Mouse (Mus musculus) ES-E14 (cell line): ENCODE data around the gene Pxt1. TPM values are rescaled to one million over a fixed set of nuclear protein-coding genes. Genes with fewer than 3 reads are reported as not detected.

Experiments
- DNase-seq: peaks from one replicate; pipeline ENCODE4 v3.0.0-alpha.2; 2013; ENCODE audit warnings: low read depth, low spot score
- H3K27ac ChIP-seq: 2 replicates; pipeline ENCODE4 v1.5.1; 2012; ENCODE audit warnings: low read depth, mild to moderate bottlenecking, low read length, moderate library complexity, mixed read lengths; ENCODE audit not compliant: poor library complexity, insufficient read depth, severe bottlenecking
- H3K36me3 ChIP-seq: 2 replicates; pipeline ENCODE4 v1.6.1; 2012; ENCODE audit warnings: mild to moderate bottlenecking, low read length, moderate library complexity, mixed read lengths; ENCODE audit not compliant: control insufficient read depth, poor library complexity, insufficient read depth, severe bottlenecking
- H3K4me1 ChIP-seq, 2 experiments: fragments of 150-350 bp in 1 of 2; sonication (generic) in 1 of 2; 2 replicates each; pipeline ENCODE4 v1.6.1; 2012; ENCODE audit warnings: low read length in 2 of 2, mild to moderate bottlenecking in 1 of 2, mixed read lengths in 1 of 2; ENCODE audit not compliant: control insufficient read depth in 2 of 2, insufficient read depth in 2 of 2, poor library complexity in 1 of 2
- H3K4me3 ChIP-seq, 2 experiments: fragments of 150-350 bp in 1 of 2; sonication (generic) in 1 of 2; 2 replicates each; pipeline ENCODE4 v1.5.1; 2012; ENCODE audit warnings: low read length in 2 of 2, low read depth in 1 of 2, mild to moderate bottlenecking in 1 of 2, mixed read lengths in 1 of 2; ENCODE audit not compliant: insufficient read depth in 1 of 2, poor library complexity in 1 of 2, severe bottlenecking in 1 of 2
- H3K9ac ChIP-seq: 2 replicates; pipeline ENCODE4 v1.6.1; 2012; ENCODE audit warnings: low read depth, mild to moderate bottlenecking, low read length, mixed read lengths; ENCODE audit not compliant: poor library complexity, insufficient read depth, severe bottlenecking
- H3K9me3 ChIP-seq: fragments of 150-350 bp; sonication (generic); 2 replicates; pipeline ENCODE4 v1.6.1; 2012; ENCODE audit warnings: low read depth, mild to moderate bottlenecking, low read length; ENCODE audit not compliant: control insufficient read depth, insufficient read depth
- CHD2 ChIP-seq: IDR thresholded peaks from 2 replicates; pipeline ENCODE4 v1.6.1; 2014; ENCODE audit warnings: mild to moderate bottlenecking, low read depth, low read length, inconsistent platforms
- HCFC1 ChIP-seq: IDR thresholded peaks from 2 replicates; pipeline ENCODE4 v1.6.1; 2012; ENCODE audit warnings: low read length, inconsistent platforms, borderline replicate concordance; ENCODE audit not compliant: insufficient read depth
- MAFK ChIP-seq: IDR thresholded peaks from 2 replicates; pipeline ENCODE4 v1.6.1; 2014; ENCODE audit warnings: mild to moderate bottlenecking, low read depth, low read length, inconsistent platforms; ENCODE audit not compliant: insufficient read depth
- ZC3H11A ChIP-seq: IDR thresholded peaks from 2 replicates; pipeline ENCODE4 v1.6.1; 2012; ENCODE audit warnings: low read depth, mild to moderate bottlenecking, inconsistent platforms, low read length, borderline replicate concordance
- ZNF384 ChIP-seq: IDR thresholded peaks from 2 replicates; pipeline ENCODE4 v1.6.1; 2012; ENCODE audit warnings: low read depth, low read length, inconsistent platforms
- in situ Hi-C, 2 experiments: fragments of 600-800 bp; cut with MboI; formaldehyde crosslinking; loops; one replicate each; pipeline ENCODE4 v1.15.1; 2025; ENCODE audit warnings: low sequenced_read_pairs in 2 of 2, inconsistent platforms in 1 of 2; ENCODE audit not compliant: unreplicated experiment in 2 of 2
- total RNA-seq: library from RNA; depleted of rRNA; stranded (reverse); fragments of 300-350 nt; gene quantifications from 2 replicates; pipeline ENCODE4 v1.2.3, GENCODE M21; 2012

The Pxt1 gene
- total RNA-seq, 1 experiment = 0.36 TPM

DNA sequence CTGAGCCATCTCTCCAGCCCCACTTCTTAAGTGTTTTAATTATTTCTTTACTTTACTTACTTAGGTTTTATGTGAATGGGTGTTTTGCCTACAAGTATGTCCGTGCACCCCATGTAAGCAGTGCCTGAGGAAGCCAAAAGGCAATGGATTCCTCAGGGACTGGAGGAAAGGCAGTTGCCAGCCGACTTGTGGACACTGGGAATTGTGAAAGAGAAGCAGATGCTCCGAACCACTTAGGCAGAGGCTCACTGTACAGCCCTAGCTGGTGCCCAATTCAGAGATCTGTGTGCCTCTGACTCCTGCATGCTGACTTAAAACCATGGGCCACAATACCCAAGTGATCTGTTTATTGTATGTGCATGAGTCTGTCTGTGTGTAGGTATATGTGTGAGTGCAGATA is 45.4 kb upstream of the Pxt1 start:
- peaks cover 27% of the 10 kb centered on the region for H3K36me3 ChIP-seq
- no peak overlapping the region for H3K4me3 ChIP-seq
- TF ChIP-seq MAFK = no peak
- no peak for TF ChIP-seq HCFC1
- no peak for TF ChIP-seq ZNF384
- no peak for TF ChIP-seq CHD2
- no peak for TF ChIP-seq ZC3H11A
- no peak overlapping the region for H3K9ac ChIP-seq
- DNase-seq = no peak
- no peak overlapping the region for H3K27ac ChIP-seq
- in situ Hi-C loops = no loop called here
- peaks cover 1 to 4% of the 10 kb centered on the region in 2 experiments; a peak in 2 of 4 replicates for H3K4me1 ChIP-seq
- H3K9me3 ChIP-seq = no peaks in the 10 kb centered on the region

DNA sequence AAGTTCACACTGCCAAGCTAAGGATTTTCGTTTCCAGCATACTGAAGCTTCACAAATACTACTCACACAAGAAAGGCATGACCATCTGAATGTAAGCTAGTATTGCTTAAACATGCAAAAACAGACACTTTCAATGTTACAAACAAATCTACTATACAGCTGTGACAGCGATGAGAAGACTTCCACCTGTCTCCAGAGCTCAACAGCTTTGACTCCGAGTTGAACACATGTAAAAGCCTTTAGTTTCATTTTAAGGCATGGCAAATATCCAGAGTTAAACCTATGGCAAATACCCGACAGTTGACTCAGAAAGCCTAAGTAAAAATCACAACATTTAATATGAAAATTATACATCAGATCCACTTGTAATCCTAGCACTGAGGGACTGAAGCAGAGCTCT is 44.7 kb upstream of the Pxt1 start:
- in situ Hi-C loops = no loop called here
- no peak for DNase-seq
- Histone ChIP-seq H3K9ac (no peak overlapping the region), H3K4me3 (no peak overlapping the region), H3K9me3 (no peaks in the 10 kb centered on the region), H3K36me3 (peaks cover 29% of the 10 kb centered on the region), H3K4me1 (peaks cover 6 to 8% of the 10 kb centered on the region in 2 experiments; a peak in 3 of 4 replicates), H3K27ac (no peak overlapping the region)
- TF ChIP-seq MAFK = no peak

DNA sequence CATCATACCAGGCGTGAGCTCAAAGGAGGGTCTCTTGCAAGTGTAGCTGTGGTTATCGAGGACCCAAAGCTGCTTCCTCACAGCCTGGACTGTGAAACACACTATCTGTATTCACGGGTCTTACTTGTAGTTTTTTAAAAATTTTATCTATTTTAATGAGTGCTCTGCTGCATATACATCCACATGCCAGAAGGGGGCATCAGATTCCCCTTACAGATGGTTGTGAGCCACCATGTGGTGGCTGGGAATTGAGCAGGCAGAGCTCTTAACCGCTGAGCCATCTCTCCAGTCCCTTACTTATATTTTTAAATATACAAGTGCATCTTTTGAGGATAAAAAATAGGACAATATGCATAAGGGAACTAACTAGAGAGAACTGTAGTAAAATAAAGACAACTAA is 44.1 kb upstream of the Pxt1 start:
- Histone ChIP-seq H3K4me1 (peaks cover 9 to 10% of the 10 kb centered on the region in 2 experiments; a peak in 3 of 4 replicates), H3K4me3 (no peak overlapping the region), H3K9me3 (no peaks in the 10 kb centered on the region), H3K27ac (no peak overlapping the region; the same call in 1 of the 2 replicates), H3K9ac (peak overlapping the region; percentile 28; the same call in 1 of the 2 replicates), H3K36me3 (peaks cover 32% of the 10 kb centered on the region)
- DNase-seq = no peak
- in situ Hi-C loops = no loop called here
- TF ChIP-seq CHD2 = no peak
- TF ChIP-seq HCFC1 = no peak
- TF ChIP-seq ZNF384 = peak; percentile 66; the same call in 1 of the 2 replicates
- 0 out of 2 replicates have a peak, but pooled peaks have one; percentile 38 for TF ChIP-seq ZC3H11A
- no peak for TF ChIP-seq MAFK

DNA sequence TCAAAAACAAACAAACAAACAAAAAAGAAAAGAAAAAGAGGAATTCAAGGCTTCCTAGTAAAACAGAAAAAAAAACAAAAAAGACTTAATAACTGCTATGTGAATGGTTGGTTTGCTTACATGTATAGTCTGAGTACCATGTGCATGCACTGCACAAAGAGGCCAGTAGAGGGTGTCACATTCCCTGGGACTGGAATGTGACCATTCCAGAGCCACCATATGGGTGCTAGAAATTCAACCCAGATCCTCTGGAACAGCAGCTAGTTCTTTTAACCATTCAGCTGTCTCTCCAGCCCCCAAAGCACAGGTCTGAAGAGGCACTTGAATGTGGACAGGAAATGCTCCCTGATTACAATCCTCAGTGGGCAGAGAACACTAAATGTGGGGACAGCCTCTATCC is 43.2 kb upstream of the Pxt1 start:
- Histone ChIP-seq H3K27ac (0 out of 2 replicates have a peak overlapping the region, but pooled peaks have one; percentile 0), H3K9ac (no peak overlapping the region), H3K9me3 (no peaks in the 10 kb centered on the region), H3K4me1 (peaks cover 10 to 14% of the 10 kb centered on the region in 2 experiments; a peak in 3 of 4 replicates), H3K36me3 (peaks cover 33% of the 10 kb centered on the region), H3K4me3 (no peak overlapping the region)
- TF ChIP-seq ZC3H11A (no peak), HCFC1 (peak; percentile 38; the same call in 1 of the 2 replicates), ZNF384 (no peak), CHD2 (no peak), MAFK (no peak)
- peak; percentile 81 for DNase-seq
- in situ Hi-C loops = no loop called here

DNA sequence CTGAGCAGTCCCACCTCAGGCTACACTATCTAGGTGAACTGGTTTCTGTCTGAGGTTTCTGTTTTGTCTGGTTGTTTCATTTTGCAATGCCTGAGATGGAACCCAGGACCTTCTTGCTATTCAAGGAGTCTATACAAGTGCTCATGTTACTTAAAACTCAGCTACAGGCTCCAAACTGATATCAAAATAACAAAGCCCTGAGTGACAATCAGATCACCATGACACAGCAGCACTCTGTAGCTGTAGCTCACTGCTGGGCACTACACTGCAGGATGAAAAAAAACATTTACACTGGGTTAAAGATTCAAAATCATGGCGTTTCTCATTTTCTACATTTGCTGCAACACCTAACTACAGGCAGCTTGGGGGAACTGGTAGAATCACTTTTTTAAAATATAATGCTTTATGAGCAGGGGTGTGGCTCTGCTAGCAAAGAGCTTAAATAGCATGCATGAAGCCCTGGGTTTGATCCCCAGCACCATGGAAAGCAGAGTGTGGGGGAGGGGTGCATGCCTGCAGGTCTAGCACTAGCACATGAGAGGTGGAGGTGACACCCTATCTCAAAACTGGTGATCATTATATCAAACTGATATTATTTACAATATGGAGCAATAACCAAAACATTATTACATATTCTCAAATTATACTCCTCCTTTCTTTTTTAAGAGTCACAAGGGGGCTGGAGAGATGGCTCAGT is 41.2 kb upstream of the Pxt1 start:
- H3K4me3 ChIP-seq = no peak overlapping the region
- no peaks in the 10 kb centered on the region for H3K9me3 ChIP-seq
- H3K9ac ChIP-seq = no peak overlapping the region
- no peak for DNase-seq
- no peak overlapping the region for H3K27ac ChIP-seq
- TF ChIP-seq ZC3H11A (no peak), MAFK (peak; percentile 59)
- in situ Hi-C loops = no loop called here
- H3K36me3 ChIP-seq = peaks cover 24% of the 10 kb centered on the region
- peaks cover 11 to 19% of the 10 kb centered on the region in 2 experiments; a peak in 3 of 4 replicates for H3K4me1 ChIP-seq
